Mouse (Mus musculus) G1E (cell line): ENCODE data around the gene Abhd16b.

Experiments
- CTCF ChIP-seq: IDR thresholded peaks from 2 replicates; pipeline ENCODE4 v1.5.1; 2012; ENCODE audit warnings: low read depth, low read length, inconsistent platforms, mixed read lengths
- GATA1 ChIP-seq: IDR thresholded peaks from 2 replicates; pipeline ENCODE4 v1.6.1; 2012; ENCODE audit warnings: borderline replicate concordance, low read length, inconsistent platforms, mixed read lengths
- POLR2AphosphoS5 ChIP-seq: IDR thresholded peaks from 2 replicates; pipeline ENCODE4 v1.6.1; 2012; ENCODE audit warnings: low read depth, low read length, inconsistent platforms; ENCODE audit not compliant: insufficient replicate concordance
- TAL1 ChIP-seq: conservative IDR thresholded peaks from 2 replicates; pipeline ENCODE4 v1.6.1; 2012; ENCODE audit warnings: low read depth, low read length, inconsistent platforms, mixed read lengths

- TF ChIP-seq CTCF (no peak), POLR2AphosphoS5 (no peak), GATA1 (no peak), TAL1 (no peak)
These were observed 48.9 kb downstream of the Abhd16b start for GRCm38 (mm10) chr2:181541761-181542380.
